Mouse (Mus musculus): ENCODE measurements around the gene Dyrk1a. TPM values are rescaled to one million over a fixed set of nuclear protein-coding genes. Genes with fewer than 3 reads are reported as not detected.

The Dyrk1a gene
- polyA plus RNA-seq, 1 experiment from 2014 or later = 3.9 TPM

- no peak overlapping the region for H3K27ac ChIP-seq (ENCODE audit: low read depth)
- no peak for DNase-seq
- H3K36me3 ChIP-seq (replicated peaks; ENCODE audit: insufficient read depth, low read length) = no peaks in the 10 kb centered on the region
- H3K4me3 ChIP-seq (ENCODE audit: low read depth, low read length) = no peak overlapping the region
- no peaks in the 10 kb centered on the region for H3K27me3 ChIP-seq (ENCODE audit: insufficient read depth, low read length)
- 79% methylated on average over 7 of the region's 7 CpGs for WGBS (ENCODE audit: insufficient replicate concordance)
- TF ChIP-seq CTCF (IDR thresholded peaks at IDR 0.05; ENCODE audit: low read depth) (no peak), EP300 (IDR thresholded peaks at IDR 0.05; ENCODE audit: low read depth) (no peak)
- ATAC-seq = no peak
- H3K9me3 ChIP-seq (ENCODE audit: low read length) = no peaks in the 10 kb centered on the region
- peaks cover 18% of the 10 kb centered on the region for H3K4me1 ChIP-seq (ENCODE audit: insufficient read depth)
- no peak overlapping the region for H3K9ac ChIP-seq (replicated peaks)
- no peak overlapping the region for H3K4me2 ChIP-seq (ENCODE audit: low read depth, low read length)
These were observed 55.8 kb downstream of the Dyrk1a start for GRCm38 (mm10) chr16:94625639-94626038.

GRCm38 (mm10) chr16:94627736-94628135 lies 57.9 kb downstream of the Dyrk1a start:
- TF ChIP-seq EP300 (IDR thresholded peaks at IDR 0.05; ENCODE audit: low read depth) (no peak), CTCF (IDR thresholded peaks at IDR 0.05; ENCODE audit: low read depth) (no peak)
- Histone ChIP-seq H3K27ac (ENCODE audit: low read depth) (peak overlapping the region; percentile 2; the same call in 1 of the 2 replicates), H3K9ac (replicated peaks) (no peak overlapping the region), H3K36me3 (replicated peaks; ENCODE audit: insufficient read depth, low read length) (no peaks in the 10 kb centered on the region), H3K9me3 (ENCODE audit: low read length) (no peaks in the 10 kb centered on the region), H3K4me2 (ENCODE audit: low read depth, low read length) (no peak overlapping the region), H3K4me1 (ENCODE audit: insufficient read depth) (peaks cover 18% of the 10 kb centered on the region), H3K4me3 (ENCODE audit: low read depth, low read length) (no peak overlapping the region), H3K27me3 (ENCODE audit: insufficient read depth, low read length) (no peaks in the 10 kb centered on the region)
- 57% methylated on average over 5 of the region's 5 CpGs for WGBS (ENCODE audit: insufficient replicate concordance)
- DNase-seq = no peak
- no peak for ATAC-seq

GRCm38 (mm10) chr16:94628976-94629729 lies 59.3 kb downstream of the Dyrk1a start:
- Histone ChIP-seq H3K9ac (replicated peaks) (no peak overlapping the region), H3K4me1 (ENCODE audit: insufficient read depth) (peaks cover 26% of the 10 kb centered on the region), H3K4me2 (ENCODE audit: low read depth, low read length) (peak overlapping the region; percentile 43), H3K27me3 (ENCODE audit: insufficient read depth, low read length) (no peaks in the 10 kb centered on the region), H3K36me3 (replicated peaks; ENCODE audit: insufficient read depth, low read length) (no peaks in the 10 kb centered on the region), H3K27ac (ENCODE audit: low read depth) (0 out of 2 replicates have a peak overlapping the region, but pooled peaks have one; percentile 4), H3K4me3 (ENCODE audit: low read depth, low read length) (no peak overlapping the region), H3K9me3 (ENCODE audit: low read length) (no peaks in the 10 kb centered on the region)
- WGBS (ENCODE audit: insufficient replicate concordance) = 42% methylated on average over 9 of the region's 9 CpGs
- TF ChIP-seq EP300 (IDR thresholded peaks at IDR 0.05; ENCODE audit: low read depth) = no peak
- TF ChIP-seq CTCF (IDR thresholded peaks at IDR 0.05; ENCODE audit: low read depth) = no peak
- DNase-seq (no peak), ATAC-seq (no peak)

GRCm38 (mm10) chr16:94631984-94632383 lies 62.2 kb downstream of the Dyrk1a start:
- no peak overlapping the region for H3K4me2 ChIP-seq (ENCODE audit: low read depth, low read length)
- no peak overlapping the region for H3K9ac ChIP-seq (replicated peaks)
- TF ChIP-seq CTCF (IDR thresholded peaks at IDR 0.05; ENCODE audit: low read depth) = no peak
- TF ChIP-seq EP300 (IDR thresholded peaks at IDR 0.05; ENCODE audit: low read depth) = no peak
- H3K36me3 ChIP-seq (replicated peaks; ENCODE audit: insufficient read depth, low read length) = no peaks in the 10 kb centered on the region
- no peaks in the 10 kb centered on the region for H3K27me3 ChIP-seq (ENCODE audit: insufficient read depth, low read length)
- H3K27ac ChIP-seq (ENCODE audit: low read depth) = no peak overlapping the region
- peaks cover 24% of the 10 kb centered on the region for H3K4me1 ChIP-seq (ENCODE audit: insufficient read depth)
- ATAC-seq = peak; percentile 90
- WGBS (ENCODE audit: insufficient replicate concordance) = 22% methylated on average over 5 of the region's 5 CpGs
- no peak for DNase-seq
- no peak overlapping the region for H3K4me3 ChIP-seq (ENCODE audit: low read depth, low read length)
- H3K9me3 ChIP-seq (ENCODE audit: low read length) = no peaks in the 10 kb centered on the region

GRCm38 (mm10) chr16:94632424-94632963 lies 62.7 kb downstream of the Dyrk1a start:
- 68% methylated on average over 6 of the region's 6 CpGs for WGBS (ENCODE audit: insufficient replicate concordance)
- no peak overlapping the region for H3K4me3 ChIP-seq (ENCODE audit: low read depth, low read length)
- 0 out of 2 replicates have a peak overlapping the region, but pooled peaks have one; percentile 12 for H3K27ac ChIP-seq (ENCODE audit: low read depth)
- no peaks in the 10 kb centered on the region for H3K27me3 ChIP-seq (ENCODE audit: insufficient read depth, low read length)
- no peaks in the 10 kb centered on the region for H3K36me3 ChIP-seq (replicated peaks; ENCODE audit: insufficient read depth, low read length)
- ATAC-seq (no peak), DNase-seq (no peak)
- no peak overlapping the region for H3K9ac ChIP-seq (replicated peaks)
- no peak overlapping the region for H3K4me2 ChIP-seq (ENCODE audit: low read depth, low read length)
- H3K9me3 ChIP-seq (ENCODE audit: low read length) = no peaks in the 10 kb centered on the region
- H3K4me1 ChIP-seq (ENCODE audit: insufficient read depth) = peaks cover 24% of the 10 kb centered on the region
- TF ChIP-seq CTCF (IDR thresholded peaks at IDR 0.05; ENCODE audit: low read depth) (no peak), EP300 (IDR thresholded peaks at IDR 0.05; ENCODE audit: low read depth) (no peak)

- Histone ChIP-seq H3K4me2 (ENCODE audit: low read depth, low read length) (no peak overlapping the region), H3K9me3 (ENCODE audit: low read length) (no peaks in the 10 kb centered on the region), H3K4me1 (ENCODE audit: insufficient read depth) (peaks cover 22% of the 10 kb centered on the region), H3K27ac (ENCODE audit: low read depth) (0 out of 2 replicates have a peak overlapping the region, but pooled peaks have one; percentile 12), H3K27me3 (ENCODE audit: insufficient read depth, low read length) (no peaks in the 10 kb centered on the region), H3K36me3 (replicated peaks; ENCODE audit: insufficient read depth, low read length) (no peaks in the 10 kb centered on the region), H3K9ac (replicated peaks) (no peak overlapping the region), H3K4me3 (ENCODE audit: low read depth, low read length) (no peak overlapping the region)
- DNase-seq (no peak), ATAC-seq (peak; percentile 50)
- 61% methylated on average over 6 of the region's 6 CpGs for WGBS (ENCODE audit: insufficient replicate concordance)
- TF ChIP-seq CTCF (IDR thresholded peaks at IDR 0.05; ENCODE audit: low read depth) = no peak
- no peak for TF ChIP-seq EP300 (IDR thresholded peaks at IDR 0.05; ENCODE audit: low read depth)
These were observed 63.2 kb downstream of the Dyrk1a start for GRCm38 (mm10) chr16:94633012-94633411.
